Mouse (Mus musculus) heart, embryonic 12.5 days (tissue): ENCODE results near the gene Hist1h4i. TPM values are rescaled to one million over a fixed set of nuclear protein-coding genes. Genes with fewer than 3 reads are reported as not detected.
"Not testable (repeated sequence)": the region's sequence is repeated elsewhere in the genome, so short reads cannot be mapped to it uniquely, and the experiment has no call there.

Source experiments
- ATAC-seq: fragments of 200-750 bp; cut with Nextera tagmentation; 2 replicates; pipeline ENCODE4 v1.8.0; 2017; ENCODE audit warnings: moderate TSS enrichment, moderate library complexity; ENCODE audit not compliant: insufficient number of reproducible peaks, low FRiP score
- H3K27ac ChIP-seq: fragments of 300-500 bp; sonication (generic); 2 replicates; pipeline ENCODE4 v1.5.1; 2016; ENCODE audit warnings: mild to moderate bottlenecking, moderate library complexity; ENCODE audit not compliant: poor library complexity, severe bottlenecking
- H3K27me3 ChIP-seq: fragments of 300-500 bp; sonication (generic); replicated peaks from 2 replicates; pipeline ENCODE4 v1.6.1; 2016; ENCODE audit warnings: mild to moderate bottlenecking, moderate library complexity
- H3K36me3 ChIP-seq: fragments of 300-500 bp; sonication (generic); 2 replicates; pipeline ENCODE4 v1.6.1; 2016; ENCODE audit warnings: mild to moderate bottlenecking, moderate library complexity
- H3K4me1 ChIP-seq: fragments of 300-500 bp; sonication (generic); replicated peaks from 2 replicates; pipeline ENCODE4 v1.6.1; 2016; ENCODE audit warnings: mild to moderate bottlenecking
- H3K4me2 ChIP-seq: fragments of 300-500 bp; sonication (generic); 2 replicates; pipeline ENCODE4 v1.6.1; 2016; ENCODE audit warnings: mild to moderate bottlenecking, moderate library complexity
- H3K4me3 ChIP-seq: fragments of 300-500 bp; sonication (generic); 2 replicates; pipeline ENCODE4 v1.5.1; 2016; ENCODE audit warnings: mild to moderate bottlenecking
- H3K9ac ChIP-seq: fragments of 300-500 bp; sonication (generic); 2 replicates; pipeline ENCODE4 v1.6.1; 2016; ENCODE audit warnings: mild to moderate bottlenecking, moderate library complexity
- H3K9me3 ChIP-seq: fragments of 300-500 bp; sonication (generic); replicated peaks from 2 replicates; pipeline ENCODE4 v1.6.1; 2016; ENCODE audit warnings: mild to moderate bottlenecking, moderate library complexity
- WGBS: fragments of 180-500 bp; shearing (Covaris S2); methylation state at CpG from one replicate; pipeline ENCODE4 v1.1.7; 2016; 5-methylcytosine and 5-hydroxymethylcytosine counted together
- polyA plus RNA-seq: library from polyadenylated mRNA; unstranded; fragments of >200 nt; fragmentation: Nextera tagmentation; extraction: Ambion mirVana; gene quantifications from 2 replicates; pipeline ENCODE4 v1.2.1, GENCODE M21; 2016

Hist1h4i gene
- polyA plus RNA-seq, result 10.4 and 12.2 TPM in 2 replicates

DNA sequence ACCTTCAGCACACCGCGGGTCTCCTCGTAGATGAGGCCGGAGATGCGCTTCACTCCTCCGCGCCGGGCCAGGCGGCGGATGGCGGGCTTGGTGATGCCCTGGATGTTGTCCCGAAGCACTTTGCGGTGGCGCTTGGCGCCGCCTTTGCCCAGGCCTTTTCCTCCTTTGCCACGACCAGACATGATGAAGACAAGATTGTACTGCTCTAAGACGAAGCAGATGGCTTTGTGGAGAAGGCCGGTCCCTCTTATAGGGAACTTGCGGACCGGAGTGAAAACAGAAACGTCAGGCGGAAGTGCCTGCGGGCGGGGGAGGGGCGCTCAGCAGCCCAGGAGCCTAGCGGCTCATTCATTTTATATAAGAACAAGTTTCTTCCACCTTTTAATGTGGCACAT, at the start of gene Hist1h4i:
Hist1h4i (minus strand) TSS at position 221 of the 395 bp plus-strand sequence.
- H3K4me1 ChIP-seq, result peaks cover 21% of the 10 kb centered on the region
- H3K4me2 ChIP-seq, result peak within 1 kb of the TSS; percentile 92
- H3K27me3 ChIP-seq, H3K36me3 ChIP-seq, H3K9me3 ChIP-seq: not testable (repeated sequence)
- peak; percentile 75 for ATAC-seq
- peak within 1 kb of the TSS; percentile 72 for H3K9ac ChIP-seq
- peak within 1 kb of the TSS; percentile 93 for H3K27ac ChIP-seq
- under 1% methylated on average over 27 of the region's 27 CpGs for WGBS
- peak within 1 kb of the TSS; percentile 54 for H3K4me3 ChIP-seq

- not testable (repeated sequence) for H3K9ac ChIP-seq, ATAC-seq, H3K4me3 ChIP-seq, H3K9me3 ChIP-seq, H3K27ac ChIP-seq, H3K36me3 ChIP-seq, H3K4me1 ChIP-seq, H3K27me3 ChIP-seq, H3K4me2 ChIP-seq
- WGBS, result 69% methylated on average over 1 of the region's 1 CpGs
These were observed 43.0 kb upstream of the Hist1h4i start, which contains the start of gene Vmn1r188 for GRCm38 (mm10) chr13:22084140-22084539. TSS of gene Vmn1r188 (plus strand) at chr13:22084440.

- Histone ChIP-seq H3K9ac (no peak overlapping the region), H3K4me3 (no peak overlapping the region), H3K27ac (no peak overlapping the region), H3K4me2 (no peak overlapping the region), H3K36me3 (no peaks in the 10 kb centered on the region), H3K9me3 (no peaks in the 10 kb centered on the region; the same call in 1 of the 2 replicates), H3K27me3 (no peaks in the 10 kb centered on the region), H3K4me1 (no peaks in the 10 kb centered on the region)
- no peak for ATAC-seq
- 44% methylated on average over 1 of the region's 1 CpGs for WGBS
These were observed 22.3 kb upstream of the Hist1h4i start for GRCm38 (mm10) chr13:22063468-22063867.

- no peak overlapping the region for H3K27ac ChIP-seq
- H3K4me3 ChIP-seq, result no peak overlapping the region
- no peaks in the 10 kb centered on the region for H3K4me1 ChIP-seq
- no peaks in the 10 kb centered on the region; the same call in 1 of the 2 replicates for H3K9me3 ChIP-seq
- H3K4me2 ChIP-seq, result no peak overlapping the region
- ATAC-seq, result no peak
- no peaks in the 10 kb centered on the region for H3K36me3 ChIP-seq
- no peaks in the 10 kb centered on the region for H3K27me3 ChIP-seq
- no peak overlapping the region for H3K9ac ChIP-seq
- WGBS, result 64% methylated on average over 1 of the region's 1 CpGs
These were observed 20.3 kb upstream of the Hist1h4i start for GRCm38 (mm10) chr13:22061422-22061821.

GRCm38 (mm10) chr13:22053754-22054153, 12.6 kb upstream of the Hist1h4i start:
- H3K4me2 ChIP-seq, result no peak overlapping the region
- no peak overlapping the region for H3K9ac ChIP-seq
- H3K4me3 ChIP-seq, result no peak overlapping the region
- 89% methylated on average over 1 of the region's 1 CpGs for WGBS
- ATAC-seq, result no peak
- no peaks in the 10 kb centered on the region for H3K27me3 ChIP-seq
- H3K4me1 ChIP-seq, result 0 out of 2 replicates have a peak, but pooled peaks cover 3% of the 10 kb centered on the region
- no peaks in the 10 kb centered on the region for H3K9me3 ChIP-seq
- H3K27ac ChIP-seq, result no peak overlapping the region
- no peaks in the 10 kb centered on the region for H3K36me3 ChIP-seq

GRCm38 (mm10) chr13:22051523-22051859, 10.3 kb upstream of the Hist1h4i start:
- Histone ChIP-seq H3K9ac (peak overlapping the region; percentile 66), H3K4me3 (peak overlapping the region; percentile 62), H3K9me3 (no peaks in the 10 kb centered on the region), H3K4me2 (peak overlapping the region; percentile 76), H3K36me3 (no peaks in the 10 kb centered on the region), H3K4me1 (0 out of 2 replicates have a peak, but pooled peaks cover 3% of the 10 kb centered on the region), H3K27ac (no peak overlapping the region), H3K27me3 (no peaks in the 10 kb centered on the region)
- 8% methylated on average over 5 of the region's 5 CpGs for WGBS
- ATAC-seq, result no peak

- H3K27ac ChIP-seq, result peak overlapping the region; percentile 80
These were observed 9.7 kb upstream of the Hist1h4i start for GRCm38 (mm10) chr13:22050591-22051522.

GRCm38 (mm10) chr13:22049737-22050440, 8.7 kb upstream of the Hist1h4i start:
- H3K4me1 ChIP-seq, result 0 out of 2 replicates have a peak, but pooled peaks cover 3% of the 10 kb centered on the region
- H3K4me2 ChIP-seq, result peak overlapping the region; percentile 76
- H3K27me3 ChIP-seq, result no peaks in the 10 kb centered on the region
- no peak overlapping the region for H3K27ac ChIP-seq
- H3K36me3 ChIP-seq, result no peaks in the 10 kb centered on the region
- H3K9ac ChIP-seq, result 0 out of 2 replicates have a peak overlapping the region, but pooled peaks have one; percentile 39
- no peak for ATAC-seq
- H3K4me3 ChIP-seq, result peak overlapping the region; percentile 62
- WGBS, result 2% methylated on average over 14 of the region's 14 CpGs
- no peaks in the 10 kb centered on the region for H3K9me3 ChIP-seq

More at GRCm38 (mm10) chr13:22050591-22051522, 9.7 kb upstream of the Hist1h4i start:
- Histone ChIP-seq H3K4me3 (peak overlapping the region; percentile 62), H3K27me3 (no peaks in the 10 kb centered on the region), H3K9me3 (no peaks in the 10 kb centered on the region), H3K36me3 (no peaks in the 10 kb centered on the region), H3K4me2 (peak overlapping the region; percentile 76), H3K9ac (peak overlapping the region; percentile 66), H3K4me1 (0 out of 2 replicates have a peak, but pooled peaks cover 3% of the 10 kb centered on the region)
- WGBS, result under 1% methylated on average over 52 of the region's 52 CpGs
- peak; percentile 94 for ATAC-seq

DNA sequence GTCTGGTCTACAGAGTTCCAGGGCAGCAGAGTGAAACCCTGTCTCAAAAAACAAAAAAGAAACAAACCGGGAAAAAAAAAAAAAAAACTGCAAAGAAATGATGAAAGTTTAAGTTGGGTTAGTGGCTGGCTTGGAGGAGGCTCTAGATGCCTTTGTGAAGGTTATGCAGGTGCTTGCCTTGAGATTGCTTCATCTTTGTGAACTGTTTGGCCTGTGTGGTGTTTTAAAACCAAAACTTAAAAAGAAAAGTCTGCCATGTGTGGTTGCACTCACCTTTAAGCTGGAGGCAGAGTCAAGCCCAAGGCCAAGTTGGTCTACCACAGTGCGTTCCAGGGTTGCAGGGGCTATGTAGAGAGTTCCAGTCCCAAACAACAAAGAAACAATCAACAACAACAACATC, 7.9 kb upstream of the Hist1h4i start:
- 79% methylated on average over 2 of the region's 2 CpGs for WGBS
- Histone ChIP-seq H3K4me1 (0 out of 2 replicates have a peak, but pooled peaks cover 3% of the 10 kb centered on the region), H3K4me2 (no peak overlapping the region), H3K4me3 (no peak overlapping the region), H3K9ac (no peak overlapping the region), H3K36me3 (no peaks in the 10 kb centered on the region), H3K27ac (no peak overlapping the region), H3K27me3 (no peaks in the 10 kb centered on the region), H3K9me3 (no peaks in the 10 kb centered on the region)
- ATAC-seq, result no peak

GRCm38 (mm10) chr13:22045311-22045710, 4.1 kb upstream of the Hist1h4i start:
- Histone ChIP-seq H3K4me2 (no peak overlapping the region), H3K27ac (no peak overlapping the region), H3K9ac (no peak overlapping the region), H3K4me1 (peaks cover 13% of the 10 kb centered on the region; the same call in 1 of the 2 replicates), H3K36me3 (no peaks in the 10 kb centered on the region), H3K9me3 (no peaks in the 10 kb centered on the region), H3K27me3 (no peaks in the 10 kb centered on the region), H3K4me3 (no peak overlapping the region)
- ATAC-seq, result no peak
- 62% methylated on average over 2 of the region's 2 CpGs for WGBS
